Mouse (Mus musculus): ENCODE measurements around the gene Amotl2. TPM values are rescaled to one million over a fixed set of nuclear protein-coding genes. Genes with fewer than 3 reads are reported as not detected.

Amotl2 gene
- 46.9 and 55.3 TPM in 2 replicates for polyA plus RNA-seq (2015; fragmentation: Nextera tagmentation; extraction: Ambion mirVana)

GRCm38 (mm10) chr9:102716481-102717163 lies at the start of gene Amotl2:
Amotl2 (plus strand) TSS chr9:102716672.
- Histone ChIP-seq H3K4me1 (peaks cover 54% of the 10 kb centered on the region), H3K36me3 (ENCODE audit: poor library complexity, severe bottlenecking) (peaks cover 19% of the 10 kb centered on the region), H3K9me3 (replicated peaks) (no peaks in the 10 kb centered on the region), H3K9ac (peak within 1 kb of the TSS; percentile 96), H3K27ac (peak within 1 kb of the TSS; percentile 96), H3K4me3 (peak within 1 kb of the TSS; percentile 92), H3K4me2 (peak within 1 kb of the TSS; percentile 91), H3K27me3 (no peaks in the 10 kb centered on the region)
- 5% methylated on average over 22 of the region's 22 CpGs for WGBS
- no peak for ATAC-seq

GRCm38 (mm10) chr9:102668115-102668514 lies 48.4 kb upstream of the Amotl2 start:
- no peaks in the 10 kb centered on the region for H3K36me3 ChIP-seq (ENCODE audit: poor library complexity, severe bottlenecking)
- H3K9ac ChIP-seq = no peak overlapping the region
- no peak overlapping the region for H3K27ac ChIP-seq
- H3K4me2 ChIP-seq = no peak overlapping the region
- no peaks in the 10 kb centered on the region for H3K9me3 ChIP-seq (replicated peaks)
- no peak overlapping the region for H3K4me3 ChIP-seq
- WGBS = 31% methylated on average over 6 of the region's 6 CpGs
- H3K27me3 ChIP-seq = no peaks in the 10 kb centered on the region
- peaks cover 11% of the 10 kb centered on the region; the same call in 1 of the 2 replicates for H3K4me1 ChIP-seq
- no peak for ATAC-seq

GRCm38 (mm10) chr9:102668906-102669305 lies 47.6 kb upstream of the Amotl2 start:
- H3K4me2 ChIP-seq = no peak overlapping the region

GRCm38 (mm10) chr9:102673381-102673780 lies 43.1 kb upstream of the Amotl2 start:
- Histone ChIP-seq H3K36me3 (ENCODE audit: poor library complexity, severe bottlenecking) (no peaks in the 10 kb centered on the region), H3K9me3 (replicated peaks) (no peaks in the 10 kb centered on the region), H3K27me3 (no peaks in the 10 kb centered on the region), H3K27ac (no peak overlapping the region), H3K9ac (no peak overlapping the region), H3K4me2 (no peak overlapping the region), H3K4me3 (no peak overlapping the region), H3K4me1 (peaks cover 3% of the 10 kb centered on the region; the same call in 1 of the 2 replicates)
- ATAC-seq = no peak
- 77% methylated on average over 7 of the region's 7 CpGs for WGBS

More at GRCm38 (mm10) chr9:102668906-102669305, 47.6 kb upstream of the Amotl2 start:
- no peak for ATAC-seq
- Histone ChIP-seq H3K27me3 (no peaks in the 10 kb centered on the region), H3K9ac (no peak overlapping the region), H3K9me3 (replicated peaks) (no peaks in the 10 kb centered on the region), H3K4me1 (peaks cover 11% of the 10 kb centered on the region; the same call in 1 of the 2 replicates), H3K36me3 (ENCODE audit: poor library complexity, severe bottlenecking) (no peaks in the 10 kb centered on the region), H3K27ac (no peak overlapping the region), H3K4me3 (no peak overlapping the region)
- 93% methylated on average over 12 of the region's 12 CpGs for WGBS

GRCm38 (mm10) chr9:102675922-102676321 lies 40.5 kb upstream of the Amotl2 start:
- no peak for ATAC-seq
- H3K27ac ChIP-seq = no peak overlapping the region
- no peak overlapping the region for H3K4me2 ChIP-seq
- 0 out of 2 replicates have a peak, but pooled peaks cover 3% of the 10 kb centered on the region for H3K4me1 ChIP-seq
- H3K36me3 ChIP-seq (ENCODE audit: poor library complexity, severe bottlenecking) = no peaks in the 10 kb centered on the region
- no peak overlapping the region for H3K9ac ChIP-seq
- no peak overlapping the region for H3K4me3 ChIP-seq
- no peaks in the 10 kb centered on the region for H3K27me3 ChIP-seq
- H3K9me3 ChIP-seq (replicated peaks) = no peaks in the 10 kb centered on the region
- 76% methylated on average over 5 of the region's 5 CpGs for WGBS

- Histone ChIP-seq H3K4me2 (no peak overlapping the region), H3K36me3 (ENCODE audit: poor library complexity, severe bottlenecking) (no peaks in the 10 kb centered on the region), H3K4me3 (no peak overlapping the region), H3K27ac (no peak overlapping the region), H3K4me1 (no peaks in the 10 kb centered on the region), H3K9me3 (replicated peaks) (no peaks in the 10 kb centered on the region), H3K27me3 (no peaks in the 10 kb centered on the region), H3K9ac (no peak overlapping the region)
- ATAC-seq = no peak
- WGBS = 59% methylated on average over 7 of the region's 7 CpGs
Observed at GRCm38 (mm10) chr9:102681470-102681869, 35.0 kb upstream of the Amotl2 start.

- H3K4me2 ChIP-seq = no peak overlapping the region
- peak overlapping the region; percentile 96 for H3K27ac ChIP-seq
Observed at GRCm38 (mm10) chr9:102687943-102688342, 28.5 kb upstream of the Amotl2 start.

GRCm38 (mm10) chr9:102689406-102689939 lies 27.0 kb upstream of the Amotl2 start:
- no peaks in the 10 kb centered on the region for H3K36me3 ChIP-seq (ENCODE audit: poor library complexity, severe bottlenecking)
- H3K9me3 ChIP-seq (replicated peaks) = no peaks in the 10 kb centered on the region
- H3K9ac ChIP-seq = peak overlapping the region; percentile 77
- peak; percentile 48 for ATAC-seq
- WGBS = 2% methylated on average over 13 of the region's 13 CpGs
- peak overlapping the region; percentile 71 for H3K4me2 ChIP-seq
- H3K4me1 ChIP-seq = peaks cover 51% of the 10 kb centered on the region
- H3K4me3 ChIP-seq = peak overlapping the region; percentile 51
- H3K27ac ChIP-seq = peak overlapping the region; percentile 96
- H3K27me3 ChIP-seq = no peaks in the 10 kb centered on the region

More at GRCm38 (mm10) chr9:102687943-102688342, 28.5 kb upstream of the Amotl2 start:
- Histone ChIP-seq H3K27me3 (no peaks in the 10 kb centered on the region), H3K36me3 (ENCODE audit: poor library complexity, severe bottlenecking) (no peaks in the 10 kb centered on the region), H3K4me1 (peaks cover 51% of the 10 kb centered on the region), H3K9me3 (replicated peaks) (no peaks in the 10 kb centered on the region), H3K4me3 (no peak overlapping the region), H3K9ac (no peak overlapping the region)
- 15% methylated on average over 4 of the region's 4 CpGs for WGBS
- ATAC-seq = no peak

GRCm38 (mm10) chr9:102689940-102690642 lies 26.4 kb upstream of the Amotl2 start:
- Histone ChIP-seq H3K9me3 (replicated peaks) (no peaks in the 10 kb centered on the region), H3K4me1 (peaks cover 51% of the 10 kb centered on the region), H3K9ac (peak overlapping the region; percentile 77), H3K4me3 (peak overlapping the region; percentile 51), H3K4me2 (peak overlapping the region; percentile 71), H3K27me3 (no peaks in the 10 kb centered on the region), H3K36me3 (ENCODE audit: poor library complexity, severe bottlenecking) (no peaks in the 10 kb centered on the region), H3K27ac (peak overlapping the region; percentile 96)
- peak; percentile 88 for ATAC-seq
- WGBS = 0% methylated on average over 44 of the region's 44 CpGs

- under 1% methylated on average over 15 of the region's 15 CpGs for WGBS
- Histone ChIP-seq H3K27me3 (no peaks in the 10 kb centered on the region), H3K9ac (peak overlapping the region; percentile 77), H3K27ac (peak overlapping the region; percentile 96), H3K4me2 (peak overlapping the region; percentile 71), H3K36me3 (ENCODE audit: poor library complexity, severe bottlenecking) (no peaks in the 10 kb centered on the region), H3K9me3 (replicated peaks) (no peaks in the 10 kb centered on the region), H3K4me3 (peak overlapping the region; percentile 51), H3K4me1 (peaks cover 51% of the 10 kb centered on the region)
- ATAC-seq = 0 out of 2 replicates have a peak, but pooled peaks have one; percentile 16
Observed at GRCm38 (mm10) chr9:102690891-102691290, 25.6 kb upstream of the Amotl2 start.

- Histone ChIP-seq H3K27ac (peak overlapping the region; percentile 96; the same call in 1 of the 2 replicates), H3K36me3 (ENCODE audit: poor library complexity, severe bottlenecking) (no peaks in the 10 kb centered on the region), H3K9ac (no peak overlapping the region), H3K4me3 (no peak overlapping the region), H3K4me1 (peaks cover 44% of the 10 kb centered on the region), H3K27me3 (no peaks in the 10 kb centered on the region), H3K4me2 (no peak overlapping the region), H3K9me3 (replicated peaks) (no peaks in the 10 kb centered on the region)
- ATAC-seq = no peak
- 50% methylated on average over 9 of the region's 9 CpGs for WGBS
Observed at GRCm38 (mm10) chr9:102692564-102693475, 23.7 kb upstream of the Amotl2 start.
